Mouse (Mus musculus): ENCODE measurements at regions not wholly inside any gene's neighbourhood (a gene's known extent, or its start where the extent isn't known, plus 50 kb on each side); places are given as distances from the start of the nearest gene placed in this dataset.

GRCm38 (mm10) chrX:144234457-144234856 is 81.0 kb downstream of the A730046J19Rik start:
- DNase-seq = peak; percentile 1
- intact Hi-C loops (cut with DNase I) = no loop called here

- no peak for DNase-seq
- intact Hi-C loops (cut with DNase I) = no loop called here
Measured at GRCm38 (mm10) chrX:144265934-144266333, 51.7 kb upstream of the Alg13 start.

Data from heart, postnatal 14 days (tissue).